Mouse (Mus musculus): ENCODE data around the gene Acox2. TPM values are rescaled to one million over a fixed set of nuclear protein-coding genes. Genes with fewer than 3 reads are reported as not detected.
A peak's percentile ranks its signal among the peaks of the same experiment; 100 is the strongest.

Gene Acox2
- polyA plus RNA-seq, 1 experiment from 2014 or later, result not detected

- no peaks in the 10 kb centered on the region for H3K27me3 ChIP-seq (ENCODE audit: control insufficient read depth, insufficient read depth, low read length)
- no peaks in the 10 kb centered on the region for H3K9me3 ChIP-seq (ENCODE audit: control insufficient read depth, low read length)
- H3K36me3 ChIP-seq (ENCODE audit: control insufficient read depth, insufficient read depth, low read length), result peaks cover 10% of the 10 kb centered on the region; the same call in 1 of the 2 replicates
- H3K9ac ChIP-seq (ENCODE audit: low read depth, low read length), result no peak overlapping the region
- H3K4me1 ChIP-seq (ENCODE audit: control insufficient read depth, insufficient read depth, low read length), result peaks cover 8% of the 10 kb centered on the region; the same call in 1 of the 2 replicates
- H3K4me3 ChIP-seq (ENCODE audit: low read length), result no peak overlapping the region
- H3K4me2 ChIP-seq (replicated peaks; ENCODE audit: low read depth, low read length), result no peak overlapping the region
- no peak overlapping the region for H3K27ac ChIP-seq (ENCODE audit: low read depth, low read length)
- WGBS, result 96% methylated on average over 2 of the region's 2 CpGs
- no peak for ATAC-seq (ENCODE audit: low FRiP score, low TSS enrichment)
Measured at GRCm38 (mm10) chr14:8220912-8221311, 38.2 kb downstream of the Acox2 start.

- Histone ChIP-seq H3K36me3 (ENCODE audit: control insufficient read depth, insufficient read depth, low read length) (peaks cover 10% of the 10 kb centered on the region; the same call in 1 of the 2 replicates), H3K4me2 (replicated peaks; ENCODE audit: low read depth, low read length) (no peak overlapping the region), H3K4me1 (ENCODE audit: control insufficient read depth, insufficient read depth, low read length) (peaks cover 13% of the 10 kb centered on the region; the same call in 1 of the 2 replicates), H3K27ac (ENCODE audit: low read depth, low read length) (no peak overlapping the region), H3K4me3 (ENCODE audit: low read length) (no peak overlapping the region), H3K9me3 (ENCODE audit: control insufficient read depth, low read length) (no peaks in the 10 kb centered on the region), H3K27me3 (ENCODE audit: control insufficient read depth, insufficient read depth, low read length) (no peaks in the 10 kb centered on the region), H3K9ac (ENCODE audit: low read depth, low read length) (no peak overlapping the region)
- WGBS, result 69% methylated on average over 7 of the region's 7 CpGs
- ATAC-seq (ENCODE audit: low FRiP score, low TSS enrichment), result no peak
Measured at GRCm38 (mm10) chr14:8220306-8220705, 38.8 kb downstream of the Acox2 start.

GRCm38 (mm10) chr14:8219876-8220275, 39.3 kb downstream of the Acox2 start:
- no peak overlapping the region for H3K9ac ChIP-seq (ENCODE audit: low read depth, low read length)
- H3K4me2 ChIP-seq (replicated peaks; ENCODE audit: low read depth, low read length), result no peak overlapping the region
- H3K27me3 ChIP-seq (ENCODE audit: control insufficient read depth, insufficient read depth, low read length), result no peaks in the 10 kb centered on the region
- peaks cover 14% of the 10 kb centered on the region; the same call in 1 of the 2 replicates for H3K4me1 ChIP-seq (ENCODE audit: control insufficient read depth, insufficient read depth, low read length)
- no peak for ATAC-seq (ENCODE audit: low FRiP score, low TSS enrichment)
- 73% methylated on average over 11 of the region's 11 CpGs for WGBS
- peaks cover 10% of the 10 kb centered on the region; the same call in 1 of the 2 replicates for H3K36me3 ChIP-seq (ENCODE audit: control insufficient read depth, insufficient read depth, low read length)
- no peak overlapping the region for H3K4me3 ChIP-seq (ENCODE audit: low read length)
- no peaks in the 10 kb centered on the region for H3K9me3 ChIP-seq (ENCODE audit: control insufficient read depth, low read length)
- no peak overlapping the region for H3K27ac ChIP-seq (ENCODE audit: low read depth, low read length)

GRCm38 (mm10) chr14:8218730-8219380, 40.3 kb downstream of the Acox2 start:
- peak overlapping the region; percentile 25; the same call in 1 of the 2 replicates for H3K27ac ChIP-seq (ENCODE audit: low read depth, low read length)
- WGBS, result 31% methylated on average over 10 of the region's 10 CpGs
- no peak overlapping the region for H3K4me2 ChIP-seq (replicated peaks; ENCODE audit: low read depth, low read length)
- peaks cover 17% of the 10 kb centered on the region; the same call in 1 of the 2 replicates for H3K4me1 ChIP-seq (ENCODE audit: control insufficient read depth, insufficient read depth, low read length)
- no peak overlapping the region for H3K9ac ChIP-seq (ENCODE audit: low read depth, low read length)
- H3K27me3 ChIP-seq (ENCODE audit: control insufficient read depth, insufficient read depth, low read length), result no peaks in the 10 kb centered on the region
- H3K9me3 ChIP-seq (ENCODE audit: control insufficient read depth, low read length), result no peaks in the 10 kb centered on the region
- no peak for ATAC-seq (ENCODE audit: low FRiP score, low TSS enrichment)
- H3K4me3 ChIP-seq (ENCODE audit: low read length), result no peak overlapping the region
- peaks cover 10% of the 10 kb centered on the region; the same call in 1 of the 2 replicates for H3K36me3 ChIP-seq (ENCODE audit: control insufficient read depth, insufficient read depth, low read length)

GRCm38 (mm10) chr14:8218238-8218637, 40.9 kb downstream of the Acox2 start:
- WGBS, result 55% methylated on average over 7 of the region's 7 CpGs
- no peak overlapping the region for H3K4me2 ChIP-seq (replicated peaks; ENCODE audit: low read depth, low read length)
- H3K27me3 ChIP-seq (ENCODE audit: control insufficient read depth, insufficient read depth, low read length), result no peaks in the 10 kb centered on the region
- ATAC-seq (ENCODE audit: low FRiP score, low TSS enrichment), result no peak
- H3K36me3 ChIP-seq (ENCODE audit: control insufficient read depth, insufficient read depth, low read length), result peaks cover 8% of the 10 kb centered on the region; the same call in 1 of the 2 replicates
- H3K4me3 ChIP-seq (ENCODE audit: low read length), result no peak overlapping the region
- H3K9ac ChIP-seq (ENCODE audit: low read depth, low read length), result no peak overlapping the region
- H3K9me3 ChIP-seq (ENCODE audit: control insufficient read depth, low read length), result no peaks in the 10 kb centered on the region
- peak overlapping the region; percentile 25; the same call in 1 of the 2 replicates for H3K27ac ChIP-seq (ENCODE audit: low read depth, low read length)
- H3K4me1 ChIP-seq (ENCODE audit: control insufficient read depth, insufficient read depth, low read length), result peaks cover 17% of the 10 kb centered on the region; the same call in 1 of the 2 replicates

GRCm38 (mm10) chr14:8216100-8216499, 43.1 kb downstream of the Acox2 start:
- Histone ChIP-seq H3K27me3 (ENCODE audit: control insufficient read depth, insufficient read depth, low read length) (no peaks in the 10 kb centered on the region), H3K9ac (ENCODE audit: low read depth, low read length) (no peak overlapping the region), H3K36me3 (ENCODE audit: control insufficient read depth, insufficient read depth, low read length) (no peaks in the 10 kb centered on the region), H3K4me2 (replicated peaks; ENCODE audit: low read depth, low read length) (peak overlapping the region; percentile 84; the same call in 1 of the 2 replicates), H3K4me3 (ENCODE audit: low read length) (peak overlapping the region; percentile 69; the same call in 1 of the 2 replicates), H3K9me3 (ENCODE audit: control insufficient read depth, low read length) (no peaks in the 10 kb centered on the region), H3K4me1 (ENCODE audit: control insufficient read depth, insufficient read depth, low read length) (peaks cover 17% of the 10 kb centered on the region; the same call in 1 of the 2 replicates), H3K27ac (ENCODE audit: low read depth, low read length) (no peak overlapping the region)
- ATAC-seq (ENCODE audit: low FRiP score, low TSS enrichment), result no peak
- 60% methylated on average over 5 of the region's 5 CpGs for WGBS

- 17% methylated on average over 21 of the region's 21 CpGs for WGBS
- Histone ChIP-seq H3K4me2 (replicated peaks; ENCODE audit: low read depth, low read length) (peak overlapping the region; percentile 84), H3K9me3 (ENCODE audit: control insufficient read depth, low read length) (no peaks in the 10 kb centered on the region), H3K4me3 (ENCODE audit: low read length) (peak overlapping the region; percentile 69), H3K27ac (ENCODE audit: low read depth, low read length) (no peak overlapping the region), H3K36me3 (ENCODE audit: control insufficient read depth, insufficient read depth, low read length) (no peaks in the 10 kb centered on the region), H3K4me1 (ENCODE audit: control insufficient read depth, insufficient read depth, low read length) (peaks cover 17% of the 10 kb centered on the region; the same call in 1 of the 2 replicates), H3K27me3 (ENCODE audit: control insufficient read depth, insufficient read depth, low read length) (no peaks in the 10 kb centered on the region), H3K9ac (ENCODE audit: low read depth, low read length) (0 out of 2 replicates have a peak overlapping the region, but pooled peaks have one; percentile 7)
- no peak for ATAC-seq (ENCODE audit: low FRiP score, low TSS enrichment)
Measured at GRCm38 (mm10) chr14:8215208-8215778, 43.9 kb downstream of the Acox2 start.

GRCm38 (mm10) chr14:8214299-8215207, 44.6 kb downstream of the Acox2 start:
- no peak overlapping the region for H3K27ac ChIP-seq (ENCODE audit: low read depth, low read length)
- WGBS, result 2% methylated on average over 62 of the region's 63 CpGs
- ATAC-seq (ENCODE audit: low FRiP score, low TSS enrichment), result peak; percentile 77
- H3K4me3 ChIP-seq (ENCODE audit: low read length), result peak overlapping the region; percentile 69
- H3K4me2 ChIP-seq (replicated peaks; ENCODE audit: low read depth, low read length), result peak overlapping the region; percentile 84
- peaks cover 17% of the 10 kb centered on the region; the same call in 1 of the 2 replicates for H3K4me1 ChIP-seq (ENCODE audit: control insufficient read depth, insufficient read depth, low read length)
- H3K9me3 ChIP-seq (ENCODE audit: control insufficient read depth, low read length), result no peaks in the 10 kb centered on the region
- no peaks in the 10 kb centered on the region for H3K27me3 ChIP-seq (ENCODE audit: control insufficient read depth, insufficient read depth, low read length)
- H3K36me3 ChIP-seq (ENCODE audit: control insufficient read depth, insufficient read depth, low read length), result no peaks in the 10 kb centered on the region
- peak overlapping the region; percentile 85 for H3K9ac ChIP-seq (ENCODE audit: low read depth, low read length)
